Mouse (Mus musculus) forebrain, embryonic 13.5 days (tissue): Measurements from ENCODE around the gene Ahcyl2. TPM values are rescaled to one million over a fixed set of nuclear protein-coding genes. Genes with fewer than 3 reads are reported as not detected.

Experiments
- ATAC-seq: fragments of 200-750 bp; cut with Nextera tagmentation; 2 replicates; pipeline ENCODE4 v1.8.0; 2017
- H3K27ac ChIP-seq: fragments of 300-500 bp; sonication (generic); 2 replicates; pipeline ENCODE4 v1.5.1; 2015; ENCODE audit warnings: inconsistent platforms, mild to moderate bottlenecking, moderate library complexity
- H3K27me3 ChIP-seq: fragments of 300-500 bp; sonication (generic); 2 replicates; pipeline ENCODE4 v1.6.1; 2015; ENCODE audit warnings: mild to moderate bottlenecking, inconsistent platforms
- H3K36me3 ChIP-seq: fragments of 300-500 bp; sonication (generic); 2 replicates; pipeline ENCODE4 v1.6.1; 2015; ENCODE audit warnings: mild to moderate bottlenecking, inconsistent platforms; ENCODE audit not compliant: poor library complexity, severe bottlenecking
- H3K4me1 ChIP-seq: fragments of 300-500 bp; sonication (generic); 2 replicates; pipeline ENCODE4 v1.6.1; 2015; ENCODE audit warnings: inconsistent platforms
- H3K4me2 ChIP-seq: fragments of 300-500 bp; sonication (generic); 2 replicates; pipeline ENCODE4 v1.6.1; 2015; ENCODE audit warnings: inconsistent platforms, mild to moderate bottlenecking, moderate library complexity
- H3K4me3 ChIP-seq: fragments of 300-500 bp; sonication (generic); 2 replicates; pipeline ENCODE4 v1.5.1; 2015; ENCODE audit warnings: mild to moderate bottlenecking, inconsistent platforms
- H3K9ac ChIP-seq: fragments of 300-500 bp; sonication (generic); 2 replicates; pipeline ENCODE4 v1.6.1; 2015; ENCODE audit warnings: mild to moderate bottlenecking, inconsistent platforms
- H3K9me3 ChIP-seq: fragments of 300-500 bp; sonication (generic); replicated peaks from 2 replicates; pipeline ENCODE4 v1.6.1; 2016; ENCODE audit warnings: inconsistent platforms
- WGBS: fragments of 180-500 bp; shearing (Covaris S2); methylation state at CpG from one replicate; pipeline ENCODE4 v1.1.7; 2015; 5-methylcytosine and 5-hydroxymethylcytosine counted together
- polyA plus RNA-seq: library from polyadenylated mRNA; unstranded; fragments of >200 nt; fragmentation: Nextera tagmentation; extraction: Ambion mirVana; gene quantifications from 2 replicates; pipeline ENCODE4 v1.2.1, GENCODE M21; 2015

The Ahcyl2 gene
- polyA plus RNA-seq, 1 experiment from 2014 or later = 11.1 TPM

DNA sequence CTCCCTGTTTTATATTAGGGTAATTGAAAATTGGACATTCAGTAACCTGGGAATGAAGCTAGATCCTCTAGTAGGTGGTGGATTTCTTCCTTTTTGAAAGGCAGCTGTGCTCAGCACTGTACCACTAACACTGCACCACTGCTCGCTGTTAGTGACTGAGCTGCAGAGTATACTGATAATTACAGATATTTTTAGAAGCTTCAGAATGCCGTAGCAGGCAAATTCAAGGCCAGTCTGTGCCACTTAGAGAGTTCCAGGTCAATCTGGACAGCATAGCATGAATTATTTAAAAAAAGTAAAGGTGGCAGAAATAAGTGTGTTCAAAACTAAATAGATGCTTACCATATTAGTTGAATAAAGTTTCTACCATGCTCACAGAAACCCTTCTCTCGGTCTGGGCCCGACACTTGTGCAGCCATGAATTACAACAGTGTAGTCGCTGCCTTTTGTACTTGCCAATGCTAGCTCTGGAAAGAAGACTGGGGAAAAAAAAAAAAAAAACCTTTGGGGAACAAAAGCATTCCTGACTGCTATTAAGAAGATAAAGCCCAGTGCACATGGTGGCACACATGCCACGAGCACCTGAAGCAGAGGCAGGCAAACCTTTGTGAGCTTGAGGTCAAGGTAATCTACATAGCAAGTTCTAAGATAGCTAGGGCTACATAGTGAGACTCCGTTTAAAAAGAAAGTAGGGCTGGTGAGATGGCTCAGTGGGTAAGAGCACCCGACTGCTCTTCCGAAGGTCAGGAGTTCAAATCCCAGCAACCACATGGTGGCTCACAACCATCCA, 99.3 kb downstream of the Ahcyl2 start:
- 63% methylated on average over 9 of the region's 9 CpGs for WGBS
- H3K4me1 ChIP-seq = peaks cover 9% of the 10 kb centered on the region; the same call in 1 of the 2 replicates
- H3K9ac ChIP-seq = no peak overlapping the region
- H3K4me2 ChIP-seq = no peak overlapping the region
- no peak for ATAC-seq
- no peaks in the 10 kb centered on the region for H3K9me3 ChIP-seq
- H3K27me3 ChIP-seq = no peaks in the 10 kb centered on the region
- H3K4me3 ChIP-seq = no peak overlapping the region
- peaks cover 6% of the 10 kb centered on the region; the same call in 1 of the 2 replicates for H3K36me3 ChIP-seq
- H3K27ac ChIP-seq = no peak overlapping the region

DNA sequence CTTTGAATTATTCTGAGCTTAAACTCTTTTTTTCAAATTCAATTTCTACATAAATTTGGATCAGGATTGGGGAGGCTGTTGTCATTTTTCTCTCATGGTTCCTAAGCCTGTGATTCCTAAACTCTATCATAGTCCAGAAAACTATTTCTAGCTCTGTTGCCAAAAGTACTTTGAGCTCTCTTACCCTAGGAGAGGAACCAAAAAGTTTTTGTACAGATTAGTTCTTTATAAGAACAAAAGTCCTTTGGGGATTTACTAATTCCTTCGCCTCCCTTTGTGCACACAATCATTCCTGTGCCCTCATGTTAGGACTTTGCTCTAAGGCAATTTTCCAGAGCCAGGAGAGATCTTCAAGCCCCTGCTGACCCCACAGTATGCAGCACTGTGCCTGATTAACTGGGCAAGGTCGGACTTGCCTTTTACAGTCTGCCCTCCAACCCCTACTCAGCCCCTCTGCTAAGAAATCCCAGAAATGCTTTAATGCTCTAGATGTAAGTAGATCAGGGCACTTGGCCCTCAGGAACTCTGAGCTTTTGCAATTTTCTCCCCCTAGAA, 100.6 kb downstream of the Ahcyl2 start:
- no peak for ATAC-seq
- Histone ChIP-seq H3K9me3 (no peaks in the 10 kb centered on the region), H3K4me3 (no peak overlapping the region), H3K9ac (no peak overlapping the region), H3K27ac (no peak overlapping the region), H3K4me2 (no peak overlapping the region), H3K36me3 (peaks cover 6% of the 10 kb centered on the region; the same call in 1 of the 2 replicates), H3K4me1 (peaks cover 9% of the 10 kb centered on the region; the same call in 1 of the 2 replicates), H3K27me3 (no peaks in the 10 kb centered on the region)
- 68% methylated on average over 2 of the region's 2 CpGs for WGBS

GRCm38 (mm10) chr6:29873654-29874053, 105.8 kb downstream of the Ahcyl2 start:
- ATAC-seq = no peak
- Histone ChIP-seq H3K9me3 (no peaks in the 10 kb centered on the region), H3K4me2 (no peak overlapping the region), H3K9ac (no peak overlapping the region), H3K27ac (no peak overlapping the region), H3K4me1 (peaks cover 9% of the 10 kb centered on the region; the same call in 1 of the 2 replicates), H3K4me3 (no peak overlapping the region), H3K27me3 (no peaks in the 10 kb centered on the region), H3K36me3 (peaks cover 10% of the 10 kb centered on the region; the same call in 1 of the 2 replicates)
- 88% methylated on average over 2 of the region's 2 CpGs for WGBS

DNA sequence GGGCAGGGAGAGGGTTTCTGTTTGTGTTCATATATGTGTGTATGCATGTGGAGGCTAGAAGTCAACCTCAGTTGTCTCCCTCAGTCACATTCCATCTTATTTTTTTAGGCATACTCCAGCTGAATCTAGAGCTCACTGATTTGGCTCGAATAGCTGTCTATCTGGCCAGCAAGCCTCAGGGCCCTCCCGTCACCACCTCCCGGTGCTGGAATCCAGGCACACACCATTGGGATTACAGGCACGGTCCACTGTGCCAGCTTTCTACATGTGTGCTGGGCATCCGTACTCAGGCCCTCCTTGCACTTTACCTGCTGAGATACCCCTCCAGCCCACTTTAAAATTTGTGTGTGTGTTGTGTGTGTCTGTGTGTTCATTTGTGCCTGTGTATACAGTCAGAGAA, 107.8 kb downstream of the Ahcyl2 start:
- Histone ChIP-seq H3K4me2 (no peak overlapping the region), H3K27me3 (no peaks in the 10 kb centered on the region), H3K4me3 (no peak overlapping the region), H3K9ac (no peak overlapping the region), H3K36me3 (peaks cover 12% of the 10 kb centered on the region; the same call in 1 of the 2 replicates), H3K9me3 (no peaks in the 10 kb centered on the region), H3K27ac (no peak overlapping the region), H3K4me1 (no peaks in the 10 kb centered on the region)
- no peak for ATAC-seq
- 80% methylated on average over 5 of the region's 5 CpGs for WGBS

DNA sequence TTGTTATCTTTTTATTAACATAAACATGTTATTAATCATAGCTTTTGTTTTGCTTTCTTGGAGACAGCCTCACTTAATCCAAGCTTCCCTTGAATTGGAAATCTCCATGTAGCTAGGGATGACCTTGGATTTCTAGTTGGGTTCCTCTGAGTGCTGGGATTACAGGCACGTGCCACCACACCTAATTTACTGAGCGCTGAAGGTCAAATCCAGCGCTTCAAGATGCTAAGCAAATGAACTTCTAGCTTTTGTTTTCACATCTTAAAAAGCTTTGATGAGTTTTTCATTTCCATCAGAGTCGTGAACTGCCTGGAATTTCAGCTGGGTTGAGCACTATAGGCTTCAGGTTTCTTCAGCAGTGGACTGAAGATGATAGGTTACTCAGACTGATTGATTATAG, 109.0 kb downstream of the Ahcyl2 start:
- Histone ChIP-seq H3K36me3 (peaks cover 6% of the 10 kb centered on the region; the same call in 1 of the 2 replicates), H3K4me2 (no peak overlapping the region), H3K9me3 (no peaks in the 10 kb centered on the region), H3K4me3 (no peak overlapping the region), H3K9ac (no peak overlapping the region), H3K27ac (no peak overlapping the region), H3K4me1 (no peaks in the 10 kb centered on the region), H3K27me3 (no peaks in the 10 kb centered on the region)
- WGBS = 90% methylated on average over 4 of the region's 4 CpGs
- ATAC-seq = no peak

DNA sequence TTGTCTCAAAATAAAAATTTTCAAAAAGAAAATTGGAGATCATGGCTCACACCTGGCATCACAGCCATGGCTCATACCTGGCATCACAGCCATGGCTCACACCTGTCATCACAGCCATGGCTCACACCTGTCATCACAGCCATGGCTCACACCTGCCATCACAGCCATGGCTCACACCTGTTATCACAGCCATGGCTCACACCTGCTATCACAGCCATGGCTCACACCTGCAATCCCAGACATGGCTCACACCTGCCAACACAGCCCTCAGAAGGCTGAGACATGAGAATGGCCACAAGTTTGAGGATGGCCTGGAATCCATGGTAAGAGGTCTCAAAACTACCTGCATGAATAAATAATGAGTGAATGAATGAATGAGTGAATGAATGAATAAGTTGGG, 111.8 kb downstream of the Ahcyl2 start:
- peaks cover 6% of the 10 kb centered on the region; the same call in 1 of the 2 replicates for H3K36me3 ChIP-seq
- H3K4me2 ChIP-seq = no peak overlapping the region
- no peak for ATAC-seq
- H3K4me3 ChIP-seq = no peak overlapping the region
- H3K9me3 ChIP-seq = no peaks in the 10 kb centered on the region
- H3K9ac ChIP-seq = no peak overlapping the region
- no peaks in the 10 kb centered on the region for H3K27me3 ChIP-seq
- no peaks in the 10 kb centered on the region for H3K4me1 ChIP-seq
- H3K27ac ChIP-seq = no peak overlapping the region

GRCm38 (mm10) chr6:29880796-29881195, 113.0 kb downstream of the Ahcyl2 start:
- Histone ChIP-seq H3K4me3 (no peak overlapping the region), H3K4me1 (no peaks in the 10 kb centered on the region), H3K4me2 (no peak overlapping the region), H3K36me3 (peaks cover 6% of the 10 kb centered on the region; the same call in 1 of the 2 replicates), H3K27ac (no peak overlapping the region), H3K9me3 (no peaks in the 10 kb centered on the region), H3K9ac (no peak overlapping the region), H3K27me3 (no peaks in the 10 kb centered on the region)
- ATAC-seq = no peak
- 91% methylated on average over 3 of the region's 3 CpGs for WGBS

DNA sequence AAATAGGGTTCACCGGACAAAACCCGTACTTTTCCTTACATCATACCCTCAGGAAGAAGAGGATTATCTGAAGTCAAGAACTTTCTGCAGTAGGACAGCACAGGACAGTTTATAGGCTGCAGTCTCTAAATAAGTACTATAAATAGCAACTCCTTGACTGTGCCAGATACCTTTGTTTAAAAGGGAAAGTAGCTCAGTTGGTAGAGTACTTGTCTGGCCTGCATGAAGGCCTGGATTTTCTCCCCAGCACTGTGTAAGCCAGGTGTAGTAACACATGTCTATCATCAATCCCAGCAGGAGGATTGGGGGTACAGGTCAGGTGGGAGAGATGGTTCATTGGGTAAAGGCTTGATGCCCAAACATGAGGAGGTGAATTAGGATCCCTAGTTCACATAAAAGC, 114.1 kb downstream of the Ahcyl2 start:
- Histone ChIP-seq H3K27ac (no peak overlapping the region), H3K4me1 (no peaks in the 10 kb centered on the region), H3K36me3 (peaks cover 13% of the 10 kb centered on the region), H3K4me2 (no peak overlapping the region), H3K27me3 (no peaks in the 10 kb centered on the region), H3K9me3 (no peaks in the 10 kb centered on the region), H3K4me3 (no peak overlapping the region), H3K9ac (no peak overlapping the region)
- WGBS = 96% methylated on average over 2 of the region's 2 CpGs
- no peak for ATAC-seq

DNA sequence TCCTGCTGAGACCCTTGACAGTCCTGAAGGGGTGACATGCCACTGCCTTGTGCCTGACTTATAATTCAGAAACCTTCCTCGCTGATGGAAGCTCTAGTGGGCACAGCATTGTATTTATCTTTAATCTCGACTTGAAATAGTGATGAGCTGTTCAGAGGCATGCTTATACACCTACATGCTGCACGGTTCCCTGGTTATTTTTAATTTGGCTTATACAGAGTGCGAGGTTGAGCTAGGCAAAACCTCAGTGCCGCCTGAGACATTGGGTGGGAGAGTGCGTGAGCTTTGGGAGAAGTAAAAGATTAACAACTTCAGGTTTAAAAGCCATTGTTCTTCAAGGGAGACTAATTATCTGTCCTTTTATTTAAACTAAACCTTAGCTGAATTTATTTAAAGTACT, 115.1 kb downstream of the Ahcyl2 start:
- Histone ChIP-seq H3K27ac (no peak overlapping the region), H3K36me3 (peaks cover 13% of the 10 kb centered on the region), H3K27me3 (no peaks in the 10 kb centered on the region), H3K4me3 (no peak overlapping the region), H3K4me2 (no peak overlapping the region), H3K9ac (no peak overlapping the region), H3K9me3 (no peaks in the 10 kb centered on the region), H3K4me1 (no peaks in the 10 kb centered on the region)
- no peak for ATAC-seq
- 67% methylated on average over 6 of the region's 6 CpGs for WGBS

- 71% methylated on average over 11 of the region's 11 CpGs for WGBS
- no peaks in the 10 kb centered on the region for H3K27me3 ChIP-seq
These were observed 123.3 kb downstream of the Ahcyl2 start for GRCm38 (mm10) chr6:29891151-29891550.

DNA sequence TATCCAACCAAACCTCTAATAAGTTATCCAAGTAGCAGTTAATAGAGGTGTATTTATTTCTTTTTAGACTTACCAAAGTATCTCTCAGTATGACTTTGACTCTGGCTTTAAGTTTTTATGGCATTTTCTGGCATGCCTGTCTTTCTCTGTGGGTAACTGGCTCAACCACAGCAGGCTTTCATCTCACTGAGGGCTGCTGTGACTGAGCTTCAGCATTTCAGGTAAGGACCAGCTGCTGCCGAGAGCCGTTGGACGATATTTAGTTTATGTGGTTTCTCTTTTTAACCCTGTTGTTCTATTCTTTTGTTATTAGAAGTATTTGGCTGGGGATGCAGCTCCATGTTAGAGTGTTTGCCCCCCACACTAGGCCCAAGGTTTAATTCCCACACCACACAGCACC, 129.2 kb downstream of the Ahcyl2 start:
- Histone ChIP-seq H3K27ac (no peak overlapping the region), H3K27me3 (no peaks in the 10 kb centered on the region), H3K4me3 (no peak overlapping the region), H3K36me3 (peaks cover 12% of the 10 kb centered on the region), H3K4me2 (no peak overlapping the region), H3K9me3 (no peaks in the 10 kb centered on the region), H3K4me1 (no peaks in the 10 kb centered on the region), H3K9ac (no peak overlapping the region)
- no peak for ATAC-seq
- WGBS = 95% methylated on average over 3 of the region's 3 CpGs

More at GRCm38 (mm10) chr6:29891151-29891550, 123.3 kb downstream of the Ahcyl2 start:
- Histone ChIP-seq H3K4me2 (no peak overlapping the region), H3K27ac (no peak overlapping the region), H3K4me1 (no peaks in the 10 kb centered on the region), H3K9me3 (no peaks in the 10 kb centered on the region), H3K4me3 (no peak overlapping the region), H3K9ac (no peak overlapping the region), H3K36me3 (peaks cover 10% of the 10 kb centered on the region)
- ATAC-seq = no peak

DNA sequence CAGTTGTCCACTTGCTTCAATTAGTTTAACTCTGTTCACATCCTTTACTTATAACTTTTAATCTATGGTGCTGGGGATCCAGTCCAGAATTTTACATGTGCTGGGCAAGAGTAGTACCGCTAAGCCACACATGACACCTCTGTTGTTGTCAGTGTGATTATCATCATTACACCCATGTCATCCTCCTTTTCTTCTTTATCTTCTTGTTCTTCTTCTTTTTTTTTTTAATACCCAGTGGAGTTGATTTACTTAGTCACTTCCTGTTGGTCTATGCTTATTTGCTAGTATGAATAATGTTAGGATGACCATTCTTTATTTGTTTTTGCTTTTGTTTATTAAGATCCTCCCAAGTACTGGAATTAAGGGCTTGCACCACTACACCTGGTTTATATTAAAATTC, 133.6 kb downstream of the Ahcyl2 start:
- Histone ChIP-seq H3K9me3 (no peaks in the 10 kb centered on the region), H3K27ac (no peak overlapping the region), H3K36me3 (peaks cover 23% of the 10 kb centered on the region), H3K4me2 (no peak overlapping the region), H3K4me1 (no peaks in the 10 kb centered on the region), H3K4me3 (no peak overlapping the region), H3K9ac (no peak overlapping the region), H3K27me3 (no peaks in the 10 kb centered on the region)
- no peak for ATAC-seq
- 94% methylated on average over 1 of the region's 1 CpGs for WGBS
